Mouse (Mus musculus) liver, embryonic 14.5 days (tissue): ENCODE measurements at regions not wholly inside any gene's neighbourhood (a gene's known extent, or its start where the extent isn't known, plus 50 kb on each side); places are given as distances from the start of the nearest gene placed in this dataset.

Source experiments
- ATAC-seq: fragments of 200-750 bp; cut with Nextera tagmentation; 2 replicates; pipeline ENCODE4 v1.8.0; 2017; ENCODE audit warnings: moderate number of reproducible peaks, mild to moderate bottlenecking, moderate library complexity; ENCODE audit not compliant: insufficient read depth
- DNase-seq, 3 experiments: peaks; one replicate each; pipeline ENCODE4 v3.0.0-alpha.2; 2012 to 2013; ENCODE audit warnings: low read depth in 3 of 3, low spot score in 3 of 3
- H3K27ac ChIP-seq: fragments of 300-500 bp; sonication (generic); 2 replicates; pipeline ENCODE4 v1.5.1; 2014; ENCODE audit warnings: moderate library complexity, mild to moderate bottlenecking, control low read depth, inconsistent platforms
- H3K27me3 ChIP-seq: fragments of 300-500 bp; sonication (generic); 2 replicates; pipeline ENCODE4 v1.6.1; 2014; ENCODE audit warnings: mild to moderate bottlenecking, low read length, moderate library complexity; ENCODE audit not compliant: control insufficient read depth, insufficient read depth
- H3K36me3 ChIP-seq: fragments of 300-500 bp; sonication (generic); replicated peaks from 2 replicates; pipeline ENCODE4 v1.6.1; 2014; ENCODE audit warnings: low read depth; ENCODE audit not compliant: control insufficient read depth, insufficient read depth
- H3K4me1 ChIP-seq, 2 experiments: fragments of 200-500 bp in 1 of 2; fragments of 300-500 bp in 1 of 2; sonication (generic) in 1 of 2; replicated peaks; 2 replicates each; pipeline ENCODE4 v1.6.1; 2012 to 2014; ENCODE audit warnings: antibody characterized with exemption in 1 of 2, inconsistent platforms in 1 of 2, low read length in 1 of 2; ENCODE audit not compliant: control insufficient read depth in 2 of 2, insufficient read depth in 2 of 2
- H3K4me2 ChIP-seq: fragments of 300-500 bp; sonication (generic); 2 replicates; pipeline ENCODE4 v1.6.1; 2014; ENCODE audit warnings: low read depth, mild to moderate bottlenecking, control low read depth, moderate library complexity
- H3K4me3 ChIP-seq, 2 experiments: fragments of 200-500 bp in 1 of 2; fragments of 300-500 bp in 1 of 2; sonication (generic) in 1 of 2; 2 replicates each; pipeline ENCODE4 v1.5.1; 2012 to 2014; ENCODE audit warnings: low read depth in 2 of 2, low read length in 2 of 2, mild to moderate bottlenecking in 2 of 2, control low read depth in 1 of 2, inconsistent platforms in 1 of 2, moderate library complexity in 1 of 2; ENCODE audit not compliant: insufficient read depth in 1 of 2
- H3K9ac ChIP-seq: fragments of 300-500 bp; sonication (generic); replicated peaks from 2 replicates; pipeline ENCODE4 v1.6.1; 2014; ENCODE audit warnings: mild to moderate bottlenecking, control low read depth, moderate library complexity
- H3K9me3 ChIP-seq: fragments of 300-500 bp; sonication (generic); 2 replicates; pipeline ENCODE4 v1.6.1; 2016; ENCODE audit warnings: low read length, mixed read lengths; ENCODE audit not compliant: control insufficient read depth
- CTCF ChIP-seq: IDR thresholded peaks from 2 replicates; pipeline ENCODE4 v1.5.1; 2016; ENCODE audit warnings: antibody characterized with exemption, low read depth, control low read depth
- EP300 ChIP-seq: IDR thresholded peaks from 2 replicates; pipeline ENCODE4 v1.6.1; 2016; ENCODE audit warnings: antibody characterized with exemption, low read depth
- WGBS: fragments of 180-500 bp; shearing (Covaris S2); extraction: QIAGEN DNeasy Blood & Tissue Kit; methylation state at CpG from one replicate; pipeline ENCODE4 v1.1.7; 2014; ENCODE audit not compliant: insufficient replicate concordance; 5-methylcytosine and 5-hydroxymethylcytosine counted together

- Histone ChIP-seq H3K9me3 (no peaks in the 10 kb centered on the region), H3K4me3 (no peak overlapping the region), H3K36me3 (no peaks in the 10 kb centered on the region), H3K27me3 (no peaks in the 10 kb centered on the region), H3K4me2 (no peak overlapping the region), H3K4me1 (no peaks in the 10 kb centered on the region), H3K9ac (no peak overlapping the region), H3K27ac (no peak overlapping the region)
- ATAC-seq = no peak
- no peak for DNase-seq
- 63% methylated on average over 6 of the region's 6 CpGs for WGBS
- no peak for TF ChIP-seq EP300
- no peak for TF ChIP-seq CTCF
Measured at GRCm38 (mm10) chr11:110632001-110632400, 233.1 kb downstream of the Map2k6 start.

- Histone ChIP-seq H3K27ac (no peak overlapping the region), H3K9ac (no peak overlapping the region), H3K9me3 (no peaks in the 10 kb centered on the region), H3K4me3 (no peak overlapping the region), H3K27me3 (no peaks in the 10 kb centered on the region), H3K36me3 (no peaks in the 10 kb centered on the region), H3K4me1 (no peaks in the 10 kb centered on the region), H3K4me2 (no peak overlapping the region)
- WGBS = 57% methylated on average over 5 of the region's 5 CpGs
- TF ChIP-seq CTCF (no peak), EP300 (no peak)
- DNase-seq (no peak), ATAC-seq (no peak)
Measured at GRCm38 (mm10) chr11:110633351-110633750, 234.4 kb downstream of the Map2k6 start.

GRCm38 (mm10) chr11:110642485-110642884 lies 243.6 kb downstream of the Map2k6 start:
- no peak overlapping the region for H3K27ac ChIP-seq
- TF ChIP-seq EP300 = no peak
- H3K4me1 ChIP-seq = no peaks in the 10 kb centered on the region
- H3K27me3 ChIP-seq = no peaks in the 10 kb centered on the region
- no peaks in the 10 kb centered on the region for H3K9me3 ChIP-seq
- no peak overlapping the region for H3K4me2 ChIP-seq
- no peak overlapping the region for H3K4me3 ChIP-seq
- WGBS = 14% methylated on average over 13 of the region's 13 CpGs
- H3K9ac ChIP-seq = no peak overlapping the region
- ATAC-seq = no peak
- H3K36me3 ChIP-seq = no peaks in the 10 kb centered on the region
- peak in 2 of 3 experiments; percentile 2 to 7 for DNase-seq

- TF ChIP-seq EP300 (no peak), CTCF (no peak)
- Histone ChIP-seq H3K9me3 (no peaks in the 10 kb centered on the region), H3K36me3 (no peaks in the 10 kb centered on the region), H3K4me3 (no peak overlapping the region), H3K9ac (no peak overlapping the region), H3K27me3 (no peaks in the 10 kb centered on the region), H3K4me1 (no peaks in the 10 kb centered on the region), H3K27ac (no peak overlapping the region), H3K4me2 (no peak overlapping the region)
- WGBS = 62% methylated on average over 7 of the region's 7 CpGs
- DNase-seq (no peak), ATAC-seq (no peak)
Measured at GRCm38 (mm10) chr11:110649575-110650210, 250.8 kb downstream of the Map2k6 start.

DNA sequence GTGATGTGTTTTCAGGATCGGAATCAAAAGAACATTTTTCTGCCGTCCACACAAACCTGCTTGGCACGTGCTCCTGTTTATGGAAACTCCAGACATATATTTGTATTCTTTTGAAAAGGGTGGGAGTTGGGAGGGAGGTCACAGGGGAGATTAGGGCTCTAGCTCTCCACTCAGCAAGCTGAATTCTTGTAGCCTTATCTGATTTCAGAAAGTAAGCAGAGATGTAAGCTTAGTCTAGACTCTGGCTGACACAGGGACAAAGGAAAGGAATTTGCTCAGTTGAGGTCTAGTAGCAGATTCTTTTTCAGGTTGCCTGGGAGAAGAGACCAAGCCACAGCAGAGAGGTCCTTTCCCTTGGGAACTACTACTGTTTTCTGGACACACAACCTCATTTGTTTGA lies 253.1 kb downstream of the Map2k6 start:
- Histone ChIP-seq H3K9ac (no peak overlapping the region), H3K9me3 (no peaks in the 10 kb centered on the region), H3K4me1 (no peaks in the 10 kb centered on the region), H3K27ac (no peak overlapping the region), H3K27me3 (no peaks in the 10 kb centered on the region), H3K4me3 (no peak overlapping the region), H3K36me3 (no peaks in the 10 kb centered on the region), H3K4me2 (no peak overlapping the region)
- 57% methylated on average over 3 of the region's 3 CpGs for WGBS
- TF ChIP-seq EP300 (no peak), CTCF (no peak)
- no peak for ATAC-seq
- no peak for DNase-seq
